Mouse (Mus musculus): ENCODE results near the gene Gm1604a.
"Not testable (repeated sequence)": the region's sequence is repeated elsewhere in the genome, so short reads cannot be mapped to it uniquely, and the experiment has no call there.

GRCm38 (mm10) chr17:7084523-7084922, 59.2 kb downstream of the Gm1604a start:
- not testable (repeated sequence) for TF ChIP-seq POLR2A (IDR thresholded peaks at IDR 0.05; ENCODE audit: insufficient read length, low read depth); TCF3 (IDR thresholded peaks at IDR 0.05; ENCODE audit: insufficient read length, low read depth); TCF12 (IDR thresholded peaks at IDR 0.05; ENCODE audit: insufficient read depth, poor library complexity, severe bottlenecking); POLR2AphosphoS2 (IDR thresholded peaks at IDR 0.05; ENCODE audit: insufficient read length, low read depth); CEBPB (IDR thresholded peaks at IDR 0.05; ENCODE audit: insufficient read depth, poor library complexity, severe bottlenecking); SRF (IDR thresholded peaks at IDR 0.05; ENCODE audit: control insufficient read depth, insufficient read length, low read depth); MAX (IDR thresholded peaks at IDR 0.05; ENCODE audit: low read depth); MYOG (IDR thresholded peaks at IDR 0.05; ENCODE audit: control insufficient read depth in 1 of 3, insufficient read depth in 1 of 3, insufficient read length in 2 of 3, low read depth in 2 of 3); E2F4 (IDR thresholded peaks at IDR 0.05; ENCODE audit: insufficient read depth); REST (IDR thresholded peaks at IDR 0.05; ENCODE audit: insufficient read depth, insufficient read length); USF1 (IDR thresholded peaks at IDR 0.05; ENCODE audit: low read depth); MYOD1 (IDR thresholded peaks at IDR 0.05; ENCODE audit: control insufficient read depth in 1 of 3, insufficient read length in 2 of 3, low read depth in 2 of 3)

Measured in myocyte (in vitro differentiated cells).